Mouse (Mus musculus): ENCODE data around the gene Gm9844. TPM values are rescaled to one million over a fixed set of nuclear protein-coding genes. Genes with fewer than 3 reads are reported as not detected.
"Not testable (repeated sequence)": the region's sequence is repeated elsewhere in the genome, so short reads cannot be mapped to it uniquely, and the experiment has no call there.

Gm9844 gene
- polyA plus RNA-seq, 1 experiment from 2014 or later, result 23.0 TPM

DNA sequence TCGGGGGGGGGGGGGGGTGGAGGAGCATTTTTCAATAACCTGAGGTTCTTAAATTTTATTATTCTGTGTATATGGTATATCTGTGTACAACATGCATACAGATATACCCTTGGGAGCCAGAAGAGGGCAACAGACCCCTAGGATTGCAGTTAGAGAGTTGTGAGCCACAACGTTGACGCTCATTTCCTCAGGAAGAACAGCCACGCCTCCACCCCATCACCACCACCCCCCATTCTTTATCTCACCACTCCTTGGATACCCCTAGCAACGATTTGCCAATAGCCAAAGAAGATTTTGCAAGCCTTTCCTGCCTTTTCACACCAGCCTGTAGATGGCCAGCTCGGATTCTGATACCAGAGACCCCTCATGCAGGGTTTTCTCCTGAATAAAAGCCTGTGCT is 16.3 kb upstream of the Gm9844 start:
- H3K4me3 ChIP-seq (replicated peaks; ENCODE audit: low read length), result no peak overlapping the region
- no peaks in the 10 kb centered on the region for H3K9me3 ChIP-seq (ENCODE audit: control insufficient read depth, low read length)
- H3K36me3 ChIP-seq (ENCODE audit: control insufficient read depth, insufficient read depth), result no peaks in the 10 kb centered on the region
- no peaks in the 10 kb centered on the region for H3K27me3 ChIP-seq (replicated peaks; ENCODE audit: control insufficient read depth, insufficient read depth, low read length)
- H3K4me2 ChIP-seq (ENCODE audit: low read length), result no peak overlapping the region
- H3K4me1 ChIP-seq (replicated peaks; ENCODE audit: control insufficient read depth, insufficient read depth, low read length), result peaks cover 4% of the 10 kb centered on the region; the same call in 1 of the 2 replicates
- WGBS, result 1% methylated on average over 6 of the region's 6 CpGs
- ATAC-seq, result peak; percentile 62; the same call in 1 of the 2 replicates
- H3K27ac ChIP-seq (ENCODE audit: low read length), result no peak overlapping the region
- no peak overlapping the region for H3K9ac ChIP-seq (replicated peaks; ENCODE audit: low read depth, low read length)

DNA sequence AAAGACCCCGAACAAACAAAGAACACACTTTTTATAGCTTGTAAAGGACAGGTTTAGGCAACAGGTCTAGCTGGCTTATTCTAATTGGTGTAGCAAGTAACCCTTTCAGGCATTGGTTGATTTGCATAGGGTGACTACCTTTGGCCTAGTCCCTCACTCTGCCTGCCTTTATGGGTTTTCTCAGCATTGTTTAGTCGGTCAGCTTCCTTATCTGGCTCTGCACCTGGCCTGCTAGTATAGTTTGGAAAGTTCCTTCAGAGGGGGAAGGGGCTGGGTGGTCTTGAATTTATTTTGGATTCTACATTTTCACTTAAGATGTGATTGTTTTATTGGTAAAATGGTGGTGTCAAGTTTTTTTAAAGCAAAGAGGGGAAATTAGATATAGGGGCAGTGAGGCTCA is 15.4 kb upstream of the Gm9844 start:
- H3K4me1 ChIP-seq (replicated peaks; ENCODE audit: control insufficient read depth, insufficient read depth, low read length); H3K27me3 ChIP-seq (replicated peaks; ENCODE audit: control insufficient read depth, insufficient read depth, low read length); H3K9me3 ChIP-seq (ENCODE audit: control insufficient read depth, low read length); ATAC-seq; H3K36me3 ChIP-seq (ENCODE audit: control insufficient read depth, insufficient read depth); H3K9ac ChIP-seq (replicated peaks; ENCODE audit: low read depth, low read length); H3K27ac ChIP-seq (ENCODE audit: low read length); H3K4me3 ChIP-seq (replicated peaks; ENCODE audit: low read length); H3K4me2 ChIP-seq (ENCODE audit: low read length): not testable (repeated sequence)
- WGBS, result 24% methylated on average over 2 of the region's 2 CpGs

DNA sequence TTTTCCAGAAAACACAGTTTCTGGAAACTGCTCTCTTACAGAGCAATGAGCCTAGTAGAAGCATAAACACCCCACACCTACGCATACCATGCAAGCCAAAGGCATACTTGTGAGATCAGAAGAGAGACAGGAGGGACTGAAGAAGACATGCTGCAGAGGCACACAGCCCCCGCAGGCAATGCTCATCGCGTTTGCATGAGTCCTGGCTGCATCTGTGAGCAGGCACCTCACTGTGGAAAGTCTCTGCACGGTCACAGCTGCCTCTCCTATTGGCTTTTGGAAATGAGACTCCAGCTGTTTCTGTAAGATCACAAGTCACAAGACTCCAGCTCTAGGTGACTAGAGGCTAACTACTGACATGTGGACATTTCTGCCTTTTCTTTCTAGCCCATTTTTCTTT is 11.9 kb upstream of the Gm9844 start:
- Histone ChIP-seq H3K36me3 (ENCODE audit: control insufficient read depth, insufficient read depth) (no peaks in the 10 kb centered on the region), H3K9ac (replicated peaks; ENCODE audit: low read depth, low read length) (no peak overlapping the region), H3K9me3 (ENCODE audit: control insufficient read depth, low read length) (no peaks in the 10 kb centered on the region), H3K4me2 (ENCODE audit: low read length) (no peak overlapping the region), H3K4me3 (replicated peaks; ENCODE audit: low read length) (no peak overlapping the region), H3K27ac (ENCODE audit: low read length) (no peak overlapping the region), H3K27me3 (replicated peaks; ENCODE audit: control insufficient read depth, insufficient read depth, low read length) (no peaks in the 10 kb centered on the region), H3K4me1 (replicated peaks; ENCODE audit: control insufficient read depth, insufficient read depth, low read length) (peaks cover 4% of the 10 kb centered on the region; the same call in 1 of the 2 replicates)
- WGBS, result 32% methylated on average over 5 of the region's 5 CpGs
- no peak for ATAC-seq

DNA sequence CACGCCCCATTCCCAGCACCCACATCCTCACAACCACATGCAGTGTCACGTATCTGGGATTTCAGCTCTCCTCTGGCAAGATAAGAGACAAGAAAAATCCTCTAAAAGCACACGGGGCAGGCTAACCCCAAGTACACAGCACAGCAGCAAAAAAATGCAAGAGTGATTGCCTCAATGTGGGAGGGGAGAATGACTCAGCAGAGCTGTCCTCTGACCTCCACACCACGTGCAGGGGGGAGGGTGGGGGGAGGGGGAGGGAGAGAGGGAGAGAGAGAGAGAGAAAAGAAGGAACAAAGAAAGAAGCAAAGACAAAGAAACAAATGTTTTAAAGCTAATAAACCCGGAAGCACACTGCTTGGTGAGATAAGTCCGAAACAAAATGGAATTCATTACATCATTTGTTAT is 11.1 kb upstream of the Gm9844 start:
- Histone ChIP-seq H3K4me1 (replicated peaks; ENCODE audit: control insufficient read depth, insufficient read depth, low read length) (peaks cover 1% of the 10 kb centered on the region; the same call in 1 of the 2 replicates), H3K27ac (ENCODE audit: low read length) (no peak overlapping the region), H3K9ac (replicated peaks; ENCODE audit: low read depth, low read length) (no peak overlapping the region), H3K27me3 (replicated peaks; ENCODE audit: control insufficient read depth, insufficient read depth, low read length) (no peaks in the 10 kb centered on the region), H3K4me3 (replicated peaks; ENCODE audit: low read length) (no peak overlapping the region), H3K9me3 (ENCODE audit: control insufficient read depth, low read length) (no peaks in the 10 kb centered on the region), H3K4me2 (ENCODE audit: low read length) (no peak overlapping the region), H3K36me3 (ENCODE audit: control insufficient read depth, insufficient read depth) (no peaks in the 10 kb centered on the region)
- ATAC-seq, result no peak
- WGBS, result 38% methylated on average over 6 of the region's 6 CpGs

DNA sequence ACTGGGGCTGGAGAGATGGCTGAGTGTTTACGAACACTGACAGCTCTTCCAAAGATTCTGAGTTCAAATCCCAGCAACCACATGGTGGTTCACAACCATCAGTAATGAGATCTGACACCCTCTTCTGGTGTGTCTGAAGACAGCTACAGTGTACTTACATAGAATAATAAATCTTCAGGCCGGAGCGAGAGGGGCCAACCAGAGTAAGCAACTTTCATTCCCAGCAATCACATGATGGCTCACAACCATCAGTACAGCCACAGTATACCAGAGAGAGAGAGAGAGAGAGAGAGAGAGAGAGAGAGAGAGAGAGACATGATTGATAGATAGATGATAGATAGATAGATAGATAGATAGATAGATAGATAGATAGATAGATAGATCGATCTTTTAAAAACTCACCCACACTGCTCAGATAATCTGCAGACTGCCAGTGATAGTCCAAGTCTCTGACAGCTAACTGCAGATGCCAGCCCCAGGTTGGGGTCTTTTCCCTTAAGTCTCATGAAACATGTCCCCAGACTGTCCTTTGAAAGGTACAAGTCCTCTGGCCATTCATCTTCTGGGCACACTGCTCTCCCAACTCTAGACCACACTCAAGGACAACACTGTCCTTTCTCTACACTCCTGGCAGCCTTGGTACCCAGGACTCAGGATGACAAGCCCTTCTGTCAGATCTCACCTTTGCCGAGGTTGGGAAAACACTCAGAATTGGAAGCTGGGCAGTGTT is 10.3 kb upstream of the Gm9844 start:
- WGBS, result 87% methylated on average over 5 of the region's 5 CpGs
- no peak overlapping the region for H3K4me3 ChIP-seq (replicated peaks; ENCODE audit: low read length)
- H3K27ac ChIP-seq (ENCODE audit: low read length), result no peak overlapping the region
- ATAC-seq, result no peak
- H3K9me3 ChIP-seq (ENCODE audit: control insufficient read depth, low read length), result no peaks in the 10 kb centered on the region
- no peaks in the 10 kb centered on the region for H3K36me3 ChIP-seq (ENCODE audit: control insufficient read depth, insufficient read depth)
- no peak overlapping the region for H3K4me2 ChIP-seq (ENCODE audit: low read length)
- no peaks in the 10 kb centered on the region for H3K4me1 ChIP-seq (replicated peaks; ENCODE audit: control insufficient read depth, insufficient read depth, low read length)
- no peak overlapping the region for H3K9ac ChIP-seq (replicated peaks; ENCODE audit: low read depth, low read length)
- H3K27me3 ChIP-seq (replicated peaks; ENCODE audit: control insufficient read depth, insufficient read depth, low read length), result no peaks in the 10 kb centered on the region

DNA sequence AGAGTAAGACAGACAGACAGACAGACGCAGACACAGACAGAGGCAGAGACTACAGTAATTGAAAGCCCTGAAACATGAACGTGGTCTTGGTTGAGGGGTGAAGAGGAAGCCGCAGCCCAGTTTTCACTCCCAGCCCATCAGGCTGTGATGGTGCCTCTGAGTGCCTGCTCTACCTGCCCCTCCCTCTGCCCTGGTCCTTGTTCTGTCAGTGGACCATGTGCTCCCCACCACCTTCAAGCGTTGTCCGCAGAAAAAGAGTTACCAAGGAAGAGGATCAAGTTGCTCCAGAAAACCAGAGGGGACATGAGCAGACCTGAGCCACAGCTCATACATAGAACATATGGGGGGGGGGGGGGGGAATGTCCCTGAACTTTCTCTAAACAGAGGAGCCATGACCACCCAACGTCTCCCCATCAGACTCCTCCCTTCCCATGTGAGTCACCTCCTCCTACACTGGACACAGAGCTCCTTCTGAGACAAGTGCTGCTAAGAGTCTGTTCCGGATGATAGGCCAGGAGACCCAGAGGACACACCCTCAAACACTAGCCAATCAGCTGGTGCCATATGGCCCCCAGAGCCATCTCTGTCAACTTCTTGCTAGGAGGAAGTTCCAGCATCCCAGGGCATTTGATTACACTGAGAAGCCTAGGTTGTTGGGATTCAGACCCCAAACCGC is 9.3 kb upstream of the Gm9844 start:
- Histone ChIP-seq H3K27ac (ENCODE audit: low read length) (no peak overlapping the region), H3K27me3 (replicated peaks; ENCODE audit: control insufficient read depth, insufficient read depth, low read length) (no peaks in the 10 kb centered on the region), H3K4me3 (replicated peaks; ENCODE audit: low read length) (no peak overlapping the region), H3K36me3 (ENCODE audit: control insufficient read depth, insufficient read depth) (no peaks in the 10 kb centered on the region), H3K4me1 (replicated peaks; ENCODE audit: control insufficient read depth, insufficient read depth, low read length) (no peaks in the 10 kb centered on the region), H3K4me2 (ENCODE audit: low read length) (no peak overlapping the region), H3K9me3 (ENCODE audit: control insufficient read depth, low read length) (no peaks in the 10 kb centered on the region), H3K9ac (replicated peaks; ENCODE audit: low read depth, low read length) (no peak overlapping the region)
- WGBS, result 76% methylated on average over 6 of the region's 8 CpGs
- no peak for ATAC-seq

DNA sequence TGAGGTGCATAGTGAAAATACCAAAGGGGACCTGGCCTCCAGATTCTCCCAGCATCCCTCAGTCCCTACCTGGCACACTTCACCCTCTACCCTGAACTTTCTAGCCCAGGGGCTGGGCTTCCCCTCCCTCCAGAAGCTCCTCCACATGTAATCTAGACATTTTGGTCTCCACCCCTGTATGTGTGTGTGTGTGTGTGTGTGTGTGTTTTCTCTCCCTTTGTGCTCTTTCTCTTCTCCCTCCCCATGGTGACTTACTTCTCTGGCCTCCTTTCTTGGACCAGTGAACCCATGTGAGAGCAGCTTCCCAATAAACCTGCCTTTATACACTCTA is 8.8 kb upstream of the Gm9844 start:
- Histone ChIP-seq H3K4me1 (replicated peaks; ENCODE audit: control insufficient read depth, insufficient read depth, low read length) (no peaks in the 10 kb centered on the region), H3K4me3 (replicated peaks; ENCODE audit: low read length) (no peak overlapping the region), H3K36me3 (ENCODE audit: control insufficient read depth, insufficient read depth) (no peaks in the 10 kb centered on the region), H3K9ac (replicated peaks; ENCODE audit: low read depth, low read length) (no peak overlapping the region), H3K27ac (ENCODE audit: low read length) (no peak overlapping the region), H3K9me3 (ENCODE audit: control insufficient read depth, low read length) (no peaks in the 10 kb centered on the region), H3K4me2 (ENCODE audit: low read length) (no peak overlapping the region), H3K27me3 (replicated peaks; ENCODE audit: control insufficient read depth, insufficient read depth, low read length) (no peaks in the 10 kb centered on the region)
- no peak for ATAC-seq

DNA sequence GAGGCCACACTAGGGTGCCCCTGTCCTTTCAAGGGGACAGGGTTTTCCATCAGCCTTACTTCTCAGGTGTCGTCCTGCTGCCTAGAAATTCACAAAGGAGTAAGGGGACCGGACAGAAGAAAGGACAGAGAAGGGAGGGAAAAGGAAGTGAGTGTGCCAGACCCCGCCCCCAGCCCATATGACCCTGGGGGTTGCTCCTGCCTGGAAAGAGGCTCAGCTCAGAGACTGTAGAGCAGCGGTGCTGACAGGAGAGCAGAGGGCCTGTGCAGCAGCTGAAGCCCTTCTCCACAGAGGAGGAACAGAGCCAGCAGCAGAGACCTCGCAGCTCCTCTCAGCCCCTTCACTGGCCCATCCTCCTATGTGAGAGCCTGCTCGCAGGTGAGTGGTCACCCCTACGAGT is 8.3 kb upstream of the Gm9844 start:
- Histone ChIP-seq H3K27ac (ENCODE audit: low read length) (no peak overlapping the region), H3K4me3 (replicated peaks; ENCODE audit: low read length) (no peak overlapping the region), H3K4me2 (ENCODE audit: low read length) (no peak overlapping the region), H3K9me3 (ENCODE audit: control insufficient read depth, low read length) (no peaks in the 10 kb centered on the region), H3K27me3 (replicated peaks; ENCODE audit: control insufficient read depth, insufficient read depth, low read length) (no peaks in the 10 kb centered on the region), H3K9ac (replicated peaks; ENCODE audit: low read depth, low read length) (no peak overlapping the region), H3K36me3 (ENCODE audit: control insufficient read depth, insufficient read depth) (no peaks in the 10 kb centered on the region), H3K4me1 (replicated peaks; ENCODE audit: control insufficient read depth, insufficient read depth, low read length) (no peaks in the 10 kb centered on the region)
- WGBS, result 55% methylated on average over 7 of the region's 7 CpGs
- ATAC-seq, result no peak

DNA sequence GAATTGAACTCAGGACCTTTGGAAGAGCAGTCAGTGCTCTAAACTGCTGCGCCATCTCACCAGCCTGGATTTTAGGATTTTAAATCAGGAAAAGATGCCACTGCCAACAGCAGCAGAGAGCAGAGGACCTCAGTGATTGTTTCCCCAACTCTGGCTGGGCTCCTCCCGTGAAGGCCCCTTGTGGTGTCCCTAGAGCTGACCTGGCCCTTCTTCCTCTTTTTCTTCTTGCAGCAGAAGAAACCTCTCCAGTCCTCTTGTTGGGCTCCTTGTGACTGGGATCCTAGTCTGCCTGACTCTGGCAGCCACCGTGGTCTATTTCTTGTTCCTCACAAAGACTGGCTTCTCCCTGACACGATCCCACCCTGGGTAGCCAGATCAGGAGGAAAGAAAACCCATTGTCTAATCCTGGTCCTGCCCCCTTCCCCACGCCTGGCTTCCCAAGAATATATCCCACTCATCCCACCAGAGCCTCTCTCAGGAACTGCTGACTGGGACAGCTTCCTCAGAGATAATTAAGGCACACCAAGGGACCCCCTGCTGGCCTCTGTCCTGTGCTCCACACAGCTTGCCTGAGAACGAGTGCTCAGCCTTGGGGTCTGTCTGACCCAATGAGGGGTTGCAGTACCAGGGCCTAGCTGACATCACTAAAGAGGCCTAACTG is 5.4 kb upstream of the Gm9844 start:
- 25% methylated on average over 6 of the region's 6 CpGs for WGBS
- no peaks in the 10 kb centered on the region for H3K4me1 ChIP-seq (replicated peaks; ENCODE audit: control insufficient read depth, insufficient read depth, low read length)
- no peak for ATAC-seq
- no peak overlapping the region for H3K9ac ChIP-seq (replicated peaks; ENCODE audit: low read depth, low read length)
- H3K4me2 ChIP-seq (ENCODE audit: low read length), result no peak overlapping the region
- H3K4me3 ChIP-seq (replicated peaks; ENCODE audit: low read length), result no peak overlapping the region
- no peaks in the 10 kb centered on the region for H3K36me3 ChIP-seq (ENCODE audit: control insufficient read depth, insufficient read depth)
- no peaks in the 10 kb centered on the region for H3K9me3 ChIP-seq (ENCODE audit: control insufficient read depth, low read length)
- H3K27me3 ChIP-seq (replicated peaks; ENCODE audit: control insufficient read depth, insufficient read depth, low read length), result no peaks in the 10 kb centered on the region
- H3K27ac ChIP-seq (ENCODE audit: low read length), result no peak overlapping the region
